Mouse (Mus musculus): ENCODE measurements around the gene Thra. TPM values are rescaled to one million over a fixed set of nuclear protein-coding genes. Genes with fewer than 3 reads are reported as not detected.

Thra gene
- polyA plus RNA-seq, 1 experiment from 2014 or later: 51.0 TPM

DNA sequence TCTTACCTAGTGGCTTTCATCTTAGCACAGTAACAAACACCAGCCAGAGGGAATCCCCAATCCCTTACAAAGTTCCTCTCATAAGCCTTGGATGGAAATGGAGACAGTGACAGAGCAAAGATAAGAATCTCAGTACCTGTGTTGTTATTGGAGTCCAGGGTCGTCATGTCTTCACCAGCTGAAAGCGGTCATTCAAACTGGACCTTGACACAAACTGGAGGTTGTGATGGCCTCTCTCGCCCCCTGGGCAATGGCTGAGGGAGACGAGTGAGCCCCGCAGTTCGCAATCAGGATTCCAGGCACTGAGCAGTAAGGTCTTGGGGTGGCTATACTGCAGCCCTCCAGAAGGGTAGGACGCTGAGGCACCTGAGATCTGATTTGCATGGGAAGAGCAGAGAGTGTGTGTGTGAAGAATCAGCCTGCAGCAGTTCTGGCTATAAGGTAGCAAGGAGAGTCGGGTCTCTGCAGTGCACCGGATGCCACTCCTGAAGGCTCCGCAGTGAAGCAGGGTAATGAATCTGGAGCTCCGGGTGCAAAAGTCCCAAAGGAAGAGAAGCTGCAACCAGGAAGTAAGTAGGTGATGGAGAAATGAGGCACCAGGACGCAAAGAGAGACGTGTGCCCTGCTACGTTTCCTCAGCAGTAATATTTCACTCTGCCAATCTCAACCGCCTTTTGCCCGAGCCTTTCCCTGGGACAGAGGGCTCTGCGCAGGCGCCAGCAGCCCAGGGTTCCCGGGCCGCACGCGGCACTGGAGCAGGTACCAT lies 34.3 kb downstream of the Thra start, which contains the start of gene Nr1d1:
Gene Nr1d1, minus strand, starts transcription at position 752 of the 766 bp plus-strand sequence.
- under 1% methylated on average over 22 of the region's 22 CpGs for WGBS
- Histone ChIP-seq H3K9ac (peak within 1 kb of the TSS; percentile 44), H3K27ac (replicated peaks) (peak within 1 kb of the TSS; percentile 91), H3K4me1 (peaks cover 55% of the 10 kb centered on the region), H3K36me3 (peaks cover 10% of the 10 kb centered on the region), H3K9me3 (replicated peaks) (no peaks in the 10 kb centered on the region), H3K4me2 (replicated peaks) (peak within 1 kb of the TSS; percentile 78), H3K4me3 (replicated peaks) (peak within 1 kb of the TSS; percentile 36), H3K27me3 (no peaks in the 10 kb centered on the region)
- no peak for ATAC-seq (ENCODE audit: insufficient number of reproducible peaks, low FRiP score, low TSS enrichment, low read depth)

DNA sequence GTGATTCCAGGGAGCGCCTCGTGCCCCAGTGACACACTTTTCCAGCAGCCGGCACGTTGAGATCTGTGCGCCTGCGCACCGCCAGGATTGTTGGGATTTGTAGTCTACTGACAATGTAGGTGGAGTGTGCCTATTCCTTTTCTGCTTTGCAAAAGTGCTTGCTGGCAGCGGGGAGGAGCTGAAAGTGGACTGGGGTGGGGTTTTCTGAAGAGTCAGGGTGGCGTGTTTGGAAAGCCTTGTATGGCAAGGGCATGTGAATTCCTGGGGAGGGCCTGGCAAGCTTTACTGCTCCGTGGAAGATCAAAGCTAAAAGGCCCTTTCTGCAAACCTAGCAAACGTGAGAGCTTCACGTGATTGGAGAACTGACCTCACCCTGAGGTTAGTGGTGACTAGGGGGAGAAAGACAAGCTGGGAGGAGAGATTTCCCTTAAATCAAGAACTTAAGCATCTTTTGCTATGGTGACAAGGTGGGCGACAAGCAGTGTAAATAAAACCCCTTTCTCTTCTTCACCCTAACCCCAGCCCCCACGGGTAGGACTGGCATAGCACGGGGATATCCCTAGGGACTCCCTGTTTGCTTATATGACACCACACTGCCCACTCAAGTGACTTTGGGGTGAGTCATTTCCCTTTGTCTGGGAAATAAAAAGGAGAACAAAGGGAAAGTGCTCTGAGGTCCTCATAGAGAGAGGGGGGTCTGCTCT lies 35.1 kb downstream of the Thra start:
- peak; percentile 85 for ATAC-seq (ENCODE audit: insufficient number of reproducible peaks, low FRiP score, low TSS enrichment, low read depth)
- Histone ChIP-seq H3K27ac (replicated peaks) (peak overlapping the region; percentile 91), H3K9ac (no peak overlapping the region), H3K4me3 (replicated peaks) (peak overlapping the region; percentile 36), H3K4me2 (replicated peaks) (peak overlapping the region; percentile 78), H3K9me3 (replicated peaks) (no peaks in the 10 kb centered on the region), H3K27me3 (no peaks in the 10 kb centered on the region), H3K36me3 (peaks cover 3% of the 10 kb centered on the region; the same call in 1 of the 2 replicates), H3K4me1 (peaks cover 51% of the 10 kb centered on the region)
- 6% methylated on average over 15 of the region's 15 CpGs for WGBS

DNA sequence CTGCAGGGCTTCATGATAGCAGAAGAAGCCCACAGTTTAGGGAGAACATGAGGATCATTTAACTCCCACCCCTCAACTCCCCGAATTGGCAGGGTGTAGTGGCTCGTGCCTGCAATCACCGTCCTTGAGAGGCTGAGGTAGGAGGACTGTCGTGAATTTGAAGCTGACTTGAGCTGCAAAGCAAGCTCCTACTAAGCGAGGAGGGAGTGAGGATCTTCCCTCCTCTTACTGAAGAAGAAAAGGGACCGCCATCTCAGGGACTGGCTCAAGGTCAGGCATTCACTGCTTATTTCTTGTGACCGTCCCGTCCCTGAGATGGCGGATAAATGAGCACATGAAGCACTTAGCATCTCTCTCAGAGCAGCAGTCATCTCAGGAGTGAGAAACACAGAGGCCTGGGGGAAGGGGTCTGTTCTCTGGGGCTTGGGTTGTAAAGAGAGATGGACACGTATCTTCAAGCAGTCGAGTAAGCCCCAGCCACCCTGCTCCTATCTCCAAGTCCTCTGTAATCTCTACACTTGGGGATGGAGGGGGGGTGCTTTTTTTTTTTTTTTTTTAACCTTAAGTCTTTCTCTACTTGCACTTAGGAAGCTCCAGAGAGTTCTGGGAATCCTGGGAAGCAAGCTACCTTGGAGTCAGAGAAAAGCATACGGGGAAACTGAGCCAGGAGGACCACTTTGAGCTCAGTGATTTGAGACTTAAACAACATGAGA lies 35.8 kb downstream of the Thra start:
- 49% methylated on average over 12 of the region's 12 CpGs for WGBS

DNA sequence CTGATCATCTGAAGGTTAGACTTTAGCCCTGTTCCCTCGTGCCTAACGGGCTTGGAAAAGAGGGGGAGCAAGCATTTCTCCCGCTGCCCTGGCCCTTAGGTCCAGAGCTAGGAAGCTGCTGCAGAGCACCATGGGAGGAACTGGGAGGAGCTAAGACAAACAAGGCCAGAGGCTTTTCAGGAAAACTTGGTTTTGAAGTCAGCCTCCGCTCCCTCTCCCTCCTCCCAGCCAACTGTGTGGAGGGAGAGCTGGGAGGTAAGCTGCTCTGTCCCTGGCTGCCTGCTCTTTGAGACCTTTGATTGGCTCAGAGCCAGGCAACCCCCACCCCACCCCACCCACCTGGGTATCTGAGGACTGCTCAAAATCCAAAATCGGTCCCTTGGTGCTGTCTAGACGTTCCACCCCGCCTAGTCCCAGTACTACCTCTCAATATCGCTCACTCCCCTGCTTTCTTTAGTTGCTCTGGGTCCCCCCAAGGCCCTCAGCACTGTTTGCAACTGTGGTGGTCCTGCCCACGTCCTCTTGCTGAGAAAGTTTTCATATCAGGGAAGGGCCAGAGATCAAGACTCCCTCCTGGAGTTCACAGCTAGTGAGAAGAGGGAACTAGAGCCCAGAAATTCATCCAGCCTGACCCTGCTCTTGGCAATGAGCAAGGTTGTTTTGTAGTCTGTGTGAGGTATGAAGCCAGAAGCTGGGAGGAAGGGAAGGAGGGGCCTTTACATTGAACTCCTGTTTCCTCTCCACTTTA lies 36.6 kb downstream of the Thra start:
- H3K4me2 ChIP-seq (replicated peaks): 0 out of 2 replicates have a peak overlapping the region, but pooled peaks have one; percentile 19
- no peaks in the 10 kb centered on the region for H3K9me3 ChIP-seq (replicated peaks)
- no peak for ATAC-seq (ENCODE audit: insufficient number of reproducible peaks, low FRiP score, low TSS enrichment, low read depth)
- H3K27me3 ChIP-seq: no peaks in the 10 kb centered on the region
- H3K4me1 ChIP-seq: peaks cover 59% of the 10 kb centered on the region
- no peaks in the 10 kb centered on the region for H3K36me3 ChIP-seq
- H3K27ac ChIP-seq (replicated peaks): peak overlapping the region; percentile 91
- no peak overlapping the region for H3K9ac ChIP-seq
- H3K4me3 ChIP-seq (replicated peaks): no peak overlapping the region
- WGBS: 10% methylated on average over 9 of the region's 9 CpGs

More for the DNA sequence above, 35.8 kb downstream of the Thra start:
- peak overlapping the region; percentile 78 for H3K4me2 ChIP-seq (replicated peaks)
- H3K27me3 ChIP-seq: no peaks in the 10 kb centered on the region
- H3K36me3 ChIP-seq: no peaks in the 10 kb centered on the region
- peak overlapping the region; percentile 91 for H3K27ac ChIP-seq (replicated peaks)
- no peak overlapping the region; the same call in 1 of the 2 replicates for H3K4me3 ChIP-seq (replicated peaks)
- no peak overlapping the region for H3K9ac ChIP-seq
- peaks cover 51% of the 10 kb centered on the region for H3K4me1 ChIP-seq
- no peaks in the 10 kb centered on the region for H3K9me3 ChIP-seq (replicated peaks)
- no peak for ATAC-seq (ENCODE audit: insufficient number of reproducible peaks, low FRiP score, low TSS enrichment, low read depth)

DNA sequence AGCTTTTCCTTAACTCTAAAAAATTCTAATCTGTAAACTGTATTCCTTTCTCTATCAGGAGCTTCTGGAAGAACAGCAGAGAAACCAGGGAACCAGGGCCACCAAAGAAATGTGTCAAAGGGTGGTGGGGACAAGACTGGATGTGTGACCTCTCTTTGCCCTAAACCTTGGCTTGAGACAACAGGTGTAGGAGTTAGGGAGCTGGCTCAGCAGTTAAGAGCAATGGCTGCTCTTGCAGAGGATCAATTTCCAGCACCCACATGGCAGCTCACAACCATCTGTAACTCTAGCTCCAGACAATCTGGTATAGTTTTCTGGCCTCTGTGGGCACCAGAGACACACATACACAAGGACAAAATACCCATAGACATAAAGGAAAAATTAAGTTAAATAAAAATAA lies 37.5 kb downstream of the Thra start:
- Histone ChIP-seq H3K4me3 (replicated peaks) (no peak overlapping the region), H3K27me3 (no peaks in the 10 kb centered on the region)
- no peak for ATAC-seq (ENCODE audit: insufficient number of reproducible peaks, low FRiP score, low TSS enrichment, low read depth)

DNA sequence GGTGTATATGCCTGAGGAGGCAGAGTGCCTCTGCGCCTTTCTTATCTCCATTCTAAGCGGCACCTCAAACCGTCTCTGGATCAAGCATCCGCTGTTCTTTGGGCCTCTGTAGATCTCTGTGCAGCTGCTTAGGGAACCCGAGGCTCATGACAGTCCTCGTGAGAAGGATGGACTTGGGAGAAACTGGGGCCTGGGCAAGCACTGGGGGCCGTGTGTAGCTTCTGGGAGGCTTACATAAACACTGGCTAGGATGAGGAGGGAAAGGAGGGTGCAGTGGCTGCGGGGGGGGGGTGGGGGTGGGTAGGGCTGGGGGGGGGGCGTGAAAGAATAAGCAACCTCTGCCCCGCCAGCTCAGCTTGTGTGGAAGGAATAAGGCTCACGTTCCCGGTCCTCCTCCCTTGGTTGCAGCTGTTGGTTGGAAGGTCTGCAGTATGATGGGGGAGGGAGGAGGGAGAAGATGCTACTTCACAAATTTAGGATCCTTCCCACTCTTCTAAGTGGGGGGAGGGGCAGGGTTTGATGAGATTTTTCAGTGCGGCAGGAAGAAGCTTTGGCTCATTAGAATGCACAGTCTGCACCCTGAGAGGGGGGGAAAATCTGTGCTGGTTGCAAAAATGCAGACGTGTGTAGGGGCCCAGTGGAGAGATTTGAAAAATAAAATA lies 41.5 kb downstream of the Thra start:
- Histone ChIP-seq H3K4me2 (replicated peaks) (no peak overlapping the region), H3K9me3 (replicated peaks) (no peaks in the 10 kb centered on the region), H3K27ac (replicated peaks) (peak overlapping the region; percentile 93), H3K9ac (no peak overlapping the region), H3K36me3 (no peaks in the 10 kb centered on the region), H3K4me3 (replicated peaks) (no peak overlapping the region), H3K4me1 (peaks cover 64% of the 10 kb centered on the region), H3K27me3 (no peaks in the 10 kb centered on the region)
- WGBS: 22% methylated on average over 14 of the region's 14 CpGs
- no peak for ATAC-seq (ENCODE audit: insufficient number of reproducible peaks, low FRiP score, low TSS enrichment, low read depth)

More for the DNA sequence above, 37.5 kb downstream of the Thra start:
- H3K36me3 ChIP-seq: no peaks in the 10 kb centered on the region
- peaks cover 65% of the 10 kb centered on the region for H3K4me1 ChIP-seq
- H3K9ac ChIP-seq: no peak overlapping the region
- no peak overlapping the region for H3K4me2 ChIP-seq (replicated peaks)
- H3K9me3 ChIP-seq (replicated peaks): no peaks in the 10 kb centered on the region
- peak overlapping the region; percentile 39; the same call in 1 of the 2 replicates for H3K27ac ChIP-seq (replicated peaks)

DNA sequence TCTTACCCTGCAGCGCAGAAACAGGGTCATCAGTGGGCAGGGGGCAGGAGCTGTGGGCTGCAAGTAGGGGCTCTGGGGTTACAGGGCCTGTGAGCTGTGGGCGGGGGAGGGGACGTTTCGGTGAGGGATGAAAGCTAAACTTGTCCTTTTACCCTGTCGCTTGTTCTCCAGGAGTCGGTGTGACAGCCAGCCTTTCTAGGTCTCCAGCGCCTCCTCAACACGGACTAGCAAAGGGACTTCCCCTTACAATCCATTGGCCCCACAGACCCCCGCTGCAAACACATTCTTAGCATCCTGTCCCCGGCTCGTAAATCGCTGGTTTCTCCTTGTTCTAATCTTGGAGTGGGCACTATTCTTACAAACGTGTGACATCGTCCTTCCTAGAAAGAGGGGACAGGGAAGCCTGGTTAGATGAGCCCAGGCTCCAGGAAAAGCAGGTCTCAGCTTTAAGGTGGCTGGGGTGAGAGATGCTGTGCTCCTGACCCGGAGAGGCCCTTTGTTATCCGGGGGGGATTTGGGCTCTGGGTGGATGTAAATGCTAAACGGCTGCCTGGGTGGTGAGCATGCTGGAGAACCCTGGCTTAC lies 42.3 kb downstream of the Thra start:
- Histone ChIP-seq H3K27ac (replicated peaks) (peak overlapping the region; percentile 93), H3K4me1 (peaks cover 66% of the 10 kb centered on the region), H3K9me3 (replicated peaks) (no peaks in the 10 kb centered on the region), H3K4me2 (replicated peaks) (peak overlapping the region; percentile 44), H3K36me3 (no peaks in the 10 kb centered on the region), H3K9ac (0 out of 2 replicates have a peak overlapping the region, but pooled peaks have one; percentile 0), H3K4me3 (replicated peaks) (peak overlapping the region; percentile 23), H3K27me3 (no peaks in the 10 kb centered on the region)
- WGBS: 9% methylated on average over 17 of the region's 17 CpGs
- ATAC-seq (ENCODE audit: insufficient number of reproducible peaks, low FRiP score, low TSS enrichment, low read depth): no peak

DNA sequence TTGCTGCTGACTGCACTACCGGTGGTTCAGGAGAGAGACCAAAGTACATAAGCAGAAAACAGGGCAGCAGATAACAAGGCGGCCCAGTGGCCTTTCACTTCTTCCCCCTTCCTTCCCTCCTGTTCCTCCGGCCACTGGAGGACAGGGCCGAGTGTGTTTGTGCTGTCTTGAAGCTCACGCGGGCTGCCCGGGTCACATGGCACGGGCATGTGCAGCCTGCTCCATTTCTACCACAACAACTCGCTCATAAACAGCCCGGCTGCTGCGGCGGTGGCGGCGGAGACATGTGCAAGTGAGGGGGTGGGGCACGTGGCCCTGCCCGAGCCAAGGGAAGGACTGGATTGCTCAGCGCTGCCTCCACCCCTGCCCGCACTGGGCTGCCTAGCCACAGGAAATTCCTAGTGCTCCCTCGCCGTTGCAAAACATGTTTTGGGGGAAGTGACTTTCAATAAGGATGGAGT lies 42.8 kb downstream of the Thra start:
- peak overlapping the region; percentile 23 for H3K4me3 ChIP-seq (replicated peaks)
- peak; percentile 84 for ATAC-seq (ENCODE audit: insufficient number of reproducible peaks, low FRiP score, low TSS enrichment, low read depth)
- no peaks in the 10 kb centered on the region for H3K36me3 ChIP-seq
- no peaks in the 10 kb centered on the region for H3K27me3 ChIP-seq
- 0 out of 2 replicates have a peak overlapping the region, but pooled peaks have one; percentile 0 for H3K9ac ChIP-seq
- H3K27ac ChIP-seq (replicated peaks): peak overlapping the region; percentile 93
- no peaks in the 10 kb centered on the region for H3K9me3 ChIP-seq (replicated peaks)
- under 1% methylated on average over 20 of the region's 20 CpGs for WGBS
- H3K4me2 ChIP-seq (replicated peaks): peak overlapping the region; percentile 44
- H3K4me1 ChIP-seq: peaks cover 63% of the 10 kb centered on the region

DNA sequence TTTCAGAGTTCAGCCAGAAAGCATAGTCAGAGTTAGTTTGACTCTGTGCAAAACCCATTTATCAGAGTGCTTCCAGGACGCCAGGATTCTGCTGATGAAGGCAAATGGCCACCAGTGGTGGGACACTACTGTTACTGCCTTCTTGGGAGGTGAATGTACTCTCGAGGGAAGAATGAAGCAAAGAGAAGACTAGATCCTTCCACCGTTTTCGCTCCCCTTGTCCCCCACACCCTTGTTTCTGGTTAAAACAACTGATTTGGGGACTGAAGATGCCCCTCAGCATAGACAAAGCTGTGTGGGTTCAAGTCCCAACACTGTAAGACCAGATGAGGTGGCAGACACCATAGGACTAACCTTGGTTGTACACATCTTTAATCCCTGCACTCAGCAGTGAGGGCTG lies 43.7 kb downstream of the Thra start:
- no peaks in the 10 kb centered on the region for H3K27me3 ChIP-seq
- no peaks in the 10 kb centered on the region for H3K9me3 ChIP-seq (replicated peaks)
- no peaks in the 10 kb centered on the region for H3K36me3 ChIP-seq
- WGBS: 75% methylated on average over 4 of the region's 4 CpGs
- H3K4me2 ChIP-seq (replicated peaks): no peak overlapping the region
- peaks cover 63% of the 10 kb centered on the region for H3K4me1 ChIP-seq
- peak overlapping the region; percentile 93 for H3K27ac ChIP-seq (replicated peaks)
- ATAC-seq (ENCODE audit: insufficient number of reproducible peaks, low FRiP score, low TSS enrichment, low read depth): no peak
- no peak overlapping the region for H3K9ac ChIP-seq
- no peak overlapping the region for H3K4me3 ChIP-seq (replicated peaks)

DNA sequence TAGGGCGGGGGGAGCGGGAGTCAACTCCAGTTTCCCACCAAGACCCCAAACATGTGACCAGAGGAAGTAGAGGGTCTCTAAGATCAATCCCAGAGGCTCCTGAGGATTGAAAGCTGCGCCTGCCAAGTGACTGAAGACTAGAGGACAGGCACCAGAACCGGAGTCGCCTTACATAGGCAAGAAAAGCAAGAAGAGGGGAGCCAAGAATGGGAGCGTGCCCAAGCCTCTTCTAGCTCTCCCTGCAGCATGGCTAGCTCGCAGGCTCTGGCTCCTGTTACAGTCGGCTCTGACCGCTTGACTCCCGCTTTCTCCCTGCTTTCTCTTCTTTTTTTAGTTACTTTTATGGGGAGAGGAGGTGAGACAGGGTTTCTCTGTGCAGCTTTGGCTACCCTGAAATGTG lies 44.8 kb downstream of the Thra start:
- H3K9ac ChIP-seq: no peak overlapping the region

More for the DNA sequence above, 44.8 kb downstream of the Thra start:
- H3K27me3 ChIP-seq: no peaks in the 10 kb centered on the region
- 42% methylated on average over 10 of the region's 10 CpGs for WGBS
- H3K27ac ChIP-seq (replicated peaks): peak overlapping the region; percentile 87
- H3K4me2 ChIP-seq (replicated peaks): no peak overlapping the region
- H3K4me3 ChIP-seq (replicated peaks): no peak overlapping the region
- no peak for ATAC-seq (ENCODE audit: insufficient number of reproducible peaks, low FRiP score, low TSS enrichment, low read depth)
- peaks cover 67% of the 10 kb centered on the region for H3K4me1 ChIP-seq
- H3K36me3 ChIP-seq: no peaks in the 10 kb centered on the region
- H3K9me3 ChIP-seq (replicated peaks): no peaks in the 10 kb centered on the region
